Mouse (Mus musculus): ENCODE measurements at regions not wholly inside any gene's neighbourhood (a gene's known extent, or its start where the extent isn't known, plus 50 kb on each side); places are given as distances from the start of the nearest gene placed in this dataset.

DNA sequence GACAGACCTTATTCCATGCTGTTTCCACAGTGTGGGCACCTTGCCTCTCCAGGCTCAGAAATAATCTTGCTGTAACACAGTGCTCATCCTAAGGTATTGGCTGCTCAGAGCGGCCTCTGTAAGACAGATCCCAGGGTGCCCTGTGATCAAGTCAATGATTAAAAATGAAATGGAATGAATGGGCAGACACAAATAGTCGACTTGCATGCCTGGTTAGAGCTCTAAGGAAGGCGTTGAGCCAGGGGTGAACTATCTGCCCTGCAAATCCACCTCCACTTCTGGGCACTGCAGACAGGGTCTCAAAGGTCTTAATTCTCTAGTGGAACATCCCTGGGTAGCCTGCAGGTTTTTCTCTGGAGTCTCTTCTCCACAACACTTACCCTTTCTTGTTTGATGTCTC lies 104.8 kb upstream of the Lipc start:
- TF ChIP-seq CTCF (IDR thresholded peaks at IDR 0.05; ENCODE audit: extremely low read depth, insufficient read depth, low read length) (no peak), POLR2A (IDR thresholded peaks at IDR 0.05; ENCODE audit: extremely low read depth, insufficient read depth, low read length) (no peak)

Measured in cortical plate, adult 2 months (tissue).